Mouse (Mus musculus) layer of hippocampus, postnatal 25 days (tissue): ENCODE measurements around the gene Unc79. TPM values are rescaled to one million over a fixed set of nuclear protein-coding genes. Genes with fewer than 3 reads are reported as not detected.

ENCODE experiments used
- DNase-seq, 2 experiments: peaks; one replicate each; pipeline ENCODE4 v3.0.0; 2022; ENCODE audit warnings: mixed read lengths in 2 of 2, low spot score in 1 of 2; ENCODE audit errors: extremely low spot score in 1 of 2
- total RNA-seq, 2 experiments: library from RNA; stranded (reverse); gene quantifications; 2 replicates each; pipeline ENCODE4 v1.2.3; 2021

The Unc79 gene
- total RNA-seq, 2 experiments from 2014 or later: 46.3 to 54.5 TPM

GRCm38 (mm10) chr12:103117517-103118193 is 169.0 kb downstream of the Unc79 start:
- no peak for DNase-seq

- DNase-seq: no peak
Observed at GRCm38 (mm10) chr12:103121928-103122327, 173.3 kb downstream of the Unc79 start.

- DNase-seq: no peak
Observed at GRCm38 (mm10) chr12:103123861-103124260, 175.2 kb downstream of the Unc79 start.

GRCm38 (mm10) chr12:103128914-103129313 is 180.3 kb downstream of the Unc79 start:
- no peak for DNase-seq

GRCm38 (mm10) chr12:103129395-103130248 is 181.0 kb downstream of the Unc79 start:
- no peak for DNase-seq

- DNase-seq: no peak
Observed at GRCm38 (mm10) chr12:103131419-103131818, 182.8 kb downstream of the Unc79 start.

- no peak for DNase-seq
Observed at GRCm38 (mm10) chr12:103142550-103143010, 193.9 kb downstream of the Unc79 start.

GRCm38 (mm10) chr12:103143798-103144565 is 195.3 kb downstream of the Unc79 start:
- peak in 1 of 2 experiments; percentile 65 for DNase-seq

GRCm38 (mm10) chr12:103150247-103150646 is 201.6 kb downstream of the Unc79 start:
- no peak for DNase-seq

GRCm38 (mm10) chr12:103154927-103155326 is 206.3 kb downstream of the Unc79 start:
- DNase-seq: no peak

GRCm38 (mm10) chr12:103155406-103155805 is 206.7 kb downstream of the Unc79 start:
- DNase-seq: no peak

- DNase-seq: no peak
Observed at GRCm38 (mm10) chr12:103157129-103157910, 208.7 kb downstream of the Unc79 start.

GRCm38 (mm10) chr12:103159016-103159415 is 210.4 kb downstream of the Unc79 start:
- no peak for DNase-seq

- DNase-seq: no peak
Observed at GRCm38 (mm10) chr12:103160721-103161120, 212.1 kb downstream of the Unc79 start.

- DNase-seq: no peak
Observed at GRCm38 (mm10) chr12:103163596-103163995, 214.9 kb downstream of the Unc79 start.

GRCm38 (mm10) chr12:103164101-103165030 is 215.7 kb downstream of the Unc79 start:
- DNase-seq: no peak

- no peak for DNase-seq
Observed at GRCm38 (mm10) chr12:103168892-103169291, 220.2 kb downstream of the Unc79 start.

- no peak for DNase-seq
Observed at GRCm38 (mm10) chr12:103183057-103183456, 234.4 kb downstream of the Unc79 start.

GRCm38 (mm10) chr12:103187020-103187419 is 238.4 kb downstream of the Unc79 start:
- no peak for DNase-seq
